Mouse (Mus musculus) Muller cell, postnatal 12 days (primary cell): ENCODE data around the gene Psme3.
"Not testable (repeated sequence)": the region's sequence is repeated elsewhere in the genome, so short reads cannot be mapped to it uniquely, and the experiment has no call there.

Source experiments
- DNase-seq: peaks from one replicate; pipeline ENCODE4 v3.0.0-alpha.2; 2015; ENCODE audit errors: inconsistent ontology term

Psme3 gene

GRCm38 (mm10) chr11:101312150-101312549 lies 3.9 kb upstream of the Psme3 start:
- DNase-seq, result no peak

- DNase-seq, result no peak
Measured at GRCm38 (mm10) chr11:101314567-101314966, 1.4 kb upstream of the Psme3 start.

GRCm38 (mm10) chr11:101315082-101315650 lies 847 bp upstream of the Psme3 start:
- no peak for DNase-seq

- DNase-seq, result peak; percentile 64
Measured at GRCm38 (mm10) chr11:101316501-101316917, 496 bp downstream of the Psme3 start.

GRCm38 (mm10) chr11:101323609-101324008 lies 7.6 kb downstream of the Psme3 start:
- DNase-seq, result peak; percentile 59

- no peak for DNase-seq
Measured at GRCm38 (mm10) chr11:101324763-101325162, 8.8 kb downstream of the Psme3 start, which contains the start of gene Aoc2. Gene Aoc2 (plus strand): TSS chr11:101325063.

- DNase-seq, result not testable (repeated sequence)
Measured at GRCm38 (mm10) chr11:101325201-101325600, 9.2 kb downstream of the Psme3 start.

GRCm38 (mm10) chr11:101326147-101326546 lies 10.1 kb downstream of the Psme3 start:
- no peak for DNase-seq

GRCm38 (mm10) chr11:101327311-101327710 lies 11.3 kb downstream of the Psme3 start:
- DNase-seq, result no peak

- peak; percentile 91 for DNase-seq
Measured at GRCm38 (mm10) chr11:101328941-101329635, 13.1 kb downstream of the Psme3 start.

- DNase-seq, result no peak
Measured at GRCm38 (mm10) chr11:101330371-101330924, 14.4 kb downstream of the Psme3 start, which contains the start of gene Aoc3. Gene Aoc3 (plus strand): TSS chr11:101330605.

- not testable (repeated sequence) for DNase-seq
Measured at GRCm38 (mm10) chr11:101330961-101331360, 14.9 kb downstream of the Psme3 start.

- no peak for DNase-seq
Measured at GRCm38 (mm10) chr11:101332537-101332936, 16.5 kb downstream of the Psme3 start.

- DNase-seq, result no peak
Measured at GRCm38 (mm10) chr11:101334023-101334422, 18.0 kb downstream of the Psme3 start.

GRCm38 (mm10) chr11:101334516-101334915 lies 18.5 kb downstream of the Psme3 start:
- DNase-seq, result no peak

GRCm38 (mm10) chr11:101335685-101336084 lies 19.7 kb downstream of the Psme3 start:
- DNase-seq, result no peak

GRCm38 (mm10) chr11:101338123-101338760 lies 22.2 kb downstream of the Psme3 start:
- peak; percentile 50 for DNase-seq

- DNase-seq, result no peak
Measured at GRCm38 (mm10) chr11:101347083-101347775, 31.2 kb downstream of the Psme3 start.

GRCm38 (mm10) chr11:101348774-101349173 lies 32.8 kb downstream of the Psme3 start:
- no peak for DNase-seq

- no peak for DNase-seq
Measured at GRCm38 (mm10) chr11:101349216-101349615, 33.2 kb downstream of the Psme3 start.

GRCm38 (mm10) chr11:101351100-101351720 lies 35.2 kb downstream of the Psme3 start:
- no peak for DNase-seq
